Mouse (Mus musculus) myocyte (in vitro differentiated cells): ENCODE measurements around the gene Col4a1.

Experiments used
- CEBPB ChIP-seq: IDR thresholded peaks from 2 replicates; pipeline ENCODE4 v1.6.1; 2011; ENCODE audit warnings: mild to moderate bottlenecking, moderate library complexity; ENCODE audit not compliant: poor library complexity, insufficient read depth, severe bottlenecking
- E2F4 ChIP-seq: IDR thresholded peaks from one replicate; pipeline ENCODE4 v1.6.1; 2011; ENCODE audit warnings: mild to moderate bottlenecking, control low read depth, moderate library complexity; ENCODE audit not compliant: insufficient read depth
- MAX ChIP-seq: IDR thresholded peaks from one replicate; pipeline ENCODE4 v1.6.1; 2011; ENCODE audit warnings: low read depth, mild to moderate bottlenecking, control low read depth
- MYOG ChIP-seq, 3 experiments: IDR thresholded peaks; one replicate each; pipeline ENCODE4 v1.6.1; 2011; ENCODE audit warnings: control low read depth in 2 of 3, low read depth in 2 of 3, mild to moderate bottlenecking in 2 of 3; ENCODE audit not compliant: insufficient read length in 2 of 3, control insufficient read depth in 1 of 3, insufficient read depth in 1 of 3
- POLR2A ChIP-seq: IDR thresholded peaks from one replicate; pipeline ENCODE4 v1.6.1; 2011; ENCODE audit warnings: low read depth, mild to moderate bottlenecking, control low read depth, moderate library complexity; ENCODE audit not compliant: insufficient read length
- POLR2AphosphoS2 ChIP-seq: IDR thresholded peaks from one replicate; pipeline ENCODE4 v1.6.1; 2011; ENCODE audit warnings: low read depth, control low read depth; ENCODE audit not compliant: insufficient read length
- REST ChIP-seq: IDR thresholded peaks from one replicate; pipeline ENCODE4 v1.6.1; 2011; ENCODE audit warnings: mild to moderate bottlenecking, control low read depth, moderate library complexity; ENCODE audit not compliant: insufficient read depth, insufficient read length
- SRF ChIP-seq: IDR thresholded peaks from one replicate; pipeline ENCODE4 v1.6.1; 2011; ENCODE audit warnings: low read depth; ENCODE audit not compliant: control insufficient read depth, insufficient read length
- TCF12 ChIP-seq: IDR thresholded peaks from one replicate; pipeline ENCODE4 v1.6.1; 2011; ENCODE audit warnings: mild to moderate bottlenecking, control low read depth; ENCODE audit not compliant: poor library complexity, insufficient read depth, severe bottlenecking
- TCF3 ChIP-seq: IDR thresholded peaks from one replicate; pipeline ENCODE4 v1.6.1; 2011; ENCODE audit warnings: low read depth, control low read depth; ENCODE audit not compliant: insufficient read length
- USF1 ChIP-seq: IDR thresholded peaks from one replicate; pipeline ENCODE4 v1.6.1; 2011; ENCODE audit warnings: low read depth, mild to moderate bottlenecking, control low read depth, moderate library complexity

DNA sequence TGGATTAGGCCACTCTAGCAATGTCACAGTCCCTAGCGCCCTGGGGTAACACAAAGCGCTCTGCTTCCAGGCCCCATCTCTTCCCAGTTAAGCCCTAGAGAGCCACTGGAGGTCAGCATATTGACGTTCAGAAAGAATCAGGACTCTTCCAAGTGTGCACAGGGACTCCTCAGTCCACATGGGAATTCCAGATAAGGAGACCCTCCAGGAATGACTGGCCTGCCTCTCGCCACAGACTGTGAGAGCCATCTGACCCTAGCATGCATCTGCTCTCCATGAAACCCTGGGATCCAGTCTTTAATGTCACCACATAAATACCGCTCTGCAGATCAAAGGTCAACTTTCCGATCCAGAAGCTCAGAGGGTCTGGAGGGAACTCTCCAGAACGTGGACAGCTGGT, 88.4 kb downstream of the Col4a1 start:
- TF ChIP-seq USF1: no peak
- no peak for TF ChIP-seq POLR2AphosphoS2
- no peak for TF ChIP-seq POLR2A
- no peak for TF ChIP-seq CEBPB
- no peak for TF ChIP-seq SRF
- TF ChIP-seq E2F4: no peak
- TF ChIP-seq MAX: no peak
- TF ChIP-seq TCF12: no peak
- no peak for TF ChIP-seq TCF3
- no peak for TF ChIP-seq REST
- TF ChIP-seq MYOG (IDR thresholded peaks at IDR 0.05; ENCODE audit: control insufficient read depth in 1 of 3, insufficient read depth in 1 of 3, insufficient read length in 2 of 3, low read depth in 2 of 3): no peak
